Mouse (Mus musculus): Measurements from ENCODE around the gene Csmd2.

DNA sequence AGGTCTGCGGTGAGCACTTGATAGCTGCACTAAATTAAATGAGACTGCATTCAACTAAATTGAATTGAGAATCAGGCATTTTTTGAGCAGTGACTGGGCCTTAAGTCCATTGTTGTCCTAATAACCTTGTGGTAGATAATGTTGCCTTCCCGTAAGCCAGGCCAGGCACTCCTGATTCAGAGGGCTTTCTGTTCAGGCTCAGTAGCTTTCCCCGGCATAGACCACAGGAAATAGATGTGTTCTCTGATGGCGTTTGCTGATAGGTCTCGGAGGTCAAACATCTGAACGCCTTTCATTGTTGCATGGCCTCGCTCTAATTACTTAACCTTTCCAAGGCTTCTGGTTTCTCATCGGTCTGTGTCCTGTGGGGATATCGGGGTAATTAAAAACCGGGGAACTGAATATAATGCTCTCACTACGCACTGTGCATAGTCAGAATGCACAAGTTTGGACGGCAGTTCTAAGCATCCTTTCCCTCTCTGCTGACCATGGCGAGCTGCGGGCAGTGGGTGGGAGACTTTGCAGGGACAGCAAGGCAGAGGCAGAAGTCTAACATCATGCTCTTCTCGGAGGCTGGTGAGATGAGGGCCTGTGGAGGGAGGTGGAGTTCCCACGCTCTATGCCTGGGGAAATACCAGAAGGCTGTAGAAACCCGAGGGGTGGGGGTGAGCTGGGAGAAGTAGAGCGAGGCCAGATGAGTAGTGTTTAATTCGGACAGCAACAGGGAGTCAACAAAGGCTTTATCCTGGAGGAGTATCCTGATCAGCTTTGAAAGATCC lies 253.6 kb downstream of the Csmd2 start:
- TF ChIP-seq CTCF (IDR thresholded peaks at IDR 0.05; ENCODE audit: low read depth) (no peak), EP300 (optimal IDR thresholded peaks at IDR 0.05) (no peak)
